Mouse (Mus musculus) retina, embryonic 14.5 days (tissue): Measurements from ENCODE around the gene Tcn2.
"Not testable (repeated sequence)": the region's sequence is repeated elsewhere in the genome, so short reads cannot be mapped to it uniquely, and the experiment has no call there.

Experiments used
- DNase-seq: peaks from one replicate; pipeline ENCODE4 v3.0.0-alpha.2; 2015; ENCODE audit warnings: low spot score

Tcn2 gene

DNA sequence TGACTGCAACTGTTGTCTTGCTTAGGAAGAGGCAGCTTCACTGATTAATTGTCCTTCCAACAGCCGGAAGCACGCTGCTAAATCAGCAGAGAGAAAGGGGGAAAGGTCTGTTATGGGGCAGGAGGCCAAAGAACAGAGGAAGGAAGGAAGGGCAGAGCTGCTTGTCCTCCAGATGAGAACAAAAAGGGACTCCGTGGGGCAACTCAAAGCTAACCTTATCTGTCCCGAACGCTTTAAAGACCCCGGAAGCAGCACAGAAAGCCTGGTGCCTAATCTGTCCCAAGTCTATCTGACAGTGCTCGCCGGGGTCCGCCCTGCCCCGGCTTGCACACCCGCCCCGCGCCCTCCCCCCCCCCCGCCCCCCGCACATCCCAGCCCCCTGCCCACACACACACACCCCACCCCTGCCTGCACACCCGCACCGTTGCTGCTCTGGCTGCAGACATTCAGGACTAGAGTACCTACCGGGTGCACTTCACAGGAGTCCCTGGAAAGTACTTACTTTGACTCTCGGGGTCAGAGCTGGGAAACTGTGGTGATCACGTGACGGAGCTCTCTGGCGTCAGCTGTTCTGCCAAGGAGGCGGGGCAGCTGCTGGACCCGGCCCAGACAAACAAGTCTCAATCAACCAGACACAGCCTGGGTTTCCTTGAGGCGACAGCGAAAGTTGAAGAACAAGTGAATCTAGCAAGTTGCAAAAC is at the start of gene Tcn2:
Gene Tcn2 (minus strand): TSS at position 649 of the 701 bp plus-strand sequence.
- peak; percentile 82 for DNase-seq

DNA sequence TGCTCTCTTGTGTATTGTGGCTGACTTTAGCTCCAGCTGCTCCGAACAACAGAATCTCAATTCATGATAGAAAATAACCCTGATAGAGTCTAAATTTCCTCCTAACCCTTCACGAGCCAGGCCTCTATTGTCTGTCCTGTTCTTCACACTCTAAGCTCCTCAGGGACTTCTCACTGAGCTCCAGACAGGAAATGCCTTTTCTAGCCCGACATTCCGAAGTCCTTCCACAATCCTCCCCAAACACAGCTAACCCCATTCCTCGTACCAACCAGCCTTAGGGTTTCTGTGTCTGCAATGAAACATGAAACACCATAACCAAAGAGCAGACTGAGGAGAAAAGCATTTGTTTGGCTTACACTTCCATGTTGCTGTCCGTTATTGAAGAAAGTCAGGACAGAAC is 49.6 kb upstream of the Tcn2 start:
- DNase-seq, result no peak

DNA sequence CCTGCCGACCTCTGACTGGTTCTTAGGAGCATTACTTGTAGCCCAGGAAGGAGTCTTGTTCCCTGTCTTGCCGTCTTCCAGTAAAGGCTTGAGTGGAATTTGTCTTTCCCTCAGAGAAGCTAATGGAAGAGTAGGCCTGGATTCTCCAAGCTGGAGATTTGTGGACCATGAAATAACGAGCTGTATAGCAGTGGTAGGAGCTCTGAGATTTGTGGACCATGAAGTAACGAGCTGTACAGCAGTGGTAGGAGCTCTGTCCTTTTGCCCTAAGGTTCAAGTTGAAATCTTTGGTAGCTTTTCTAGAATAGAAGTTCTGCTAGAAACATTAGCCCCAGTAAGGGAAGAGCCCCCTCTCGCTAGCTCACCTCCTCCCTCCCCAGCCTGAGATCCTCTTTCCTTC is 46.5 kb upstream of the Tcn2 start:
- no peak for DNase-seq

DNA sequence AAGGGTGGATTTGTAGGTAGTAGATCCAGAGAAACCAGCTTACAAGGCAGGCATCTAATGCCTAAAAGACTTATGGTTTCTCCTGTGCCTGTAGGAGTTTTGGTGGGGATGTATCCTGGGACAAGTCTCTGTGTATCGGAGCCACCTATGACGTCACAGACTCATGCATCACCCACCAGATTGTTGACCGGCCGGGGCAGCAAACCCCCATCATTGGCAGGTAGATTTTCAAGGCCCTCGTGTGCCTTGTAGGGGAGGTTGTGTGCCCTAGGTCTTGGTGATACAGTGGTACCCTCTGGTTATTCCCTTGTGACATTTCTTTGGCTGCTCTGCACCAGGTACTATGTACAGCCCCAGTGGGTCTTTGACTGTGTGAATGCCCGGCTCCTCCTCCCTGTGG is 44.7 kb upstream of the Tcn2 start, which contains the start of gene 4930556J24Rik:
Gene 4930556J24Rik (minus strand): TSS at position 101 of the 400 bp plus-strand sequence.
- DNase-seq, result no peak

DNA sequence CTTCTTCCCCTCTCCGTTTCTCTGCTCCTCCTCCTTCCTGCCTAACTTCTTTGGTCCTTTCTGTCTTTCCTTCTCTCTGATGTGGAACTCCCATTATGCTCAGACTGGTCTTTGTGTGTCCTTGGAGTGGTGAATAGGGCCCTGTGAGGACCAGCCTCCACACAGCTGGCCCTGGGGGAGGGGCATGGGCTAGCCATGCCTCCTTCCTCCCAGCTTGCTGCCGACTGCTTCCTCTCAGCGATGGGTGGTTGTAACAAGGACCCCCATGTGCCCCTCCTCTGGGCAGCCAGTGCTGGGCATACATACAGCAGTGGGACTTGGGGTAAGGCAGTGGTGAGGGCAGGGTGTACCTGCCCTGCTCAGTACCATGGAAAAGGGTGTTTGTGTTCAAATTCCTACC is 42.4 kb upstream of the Tcn2 start:
- DNase-seq, result no peak

DNA sequence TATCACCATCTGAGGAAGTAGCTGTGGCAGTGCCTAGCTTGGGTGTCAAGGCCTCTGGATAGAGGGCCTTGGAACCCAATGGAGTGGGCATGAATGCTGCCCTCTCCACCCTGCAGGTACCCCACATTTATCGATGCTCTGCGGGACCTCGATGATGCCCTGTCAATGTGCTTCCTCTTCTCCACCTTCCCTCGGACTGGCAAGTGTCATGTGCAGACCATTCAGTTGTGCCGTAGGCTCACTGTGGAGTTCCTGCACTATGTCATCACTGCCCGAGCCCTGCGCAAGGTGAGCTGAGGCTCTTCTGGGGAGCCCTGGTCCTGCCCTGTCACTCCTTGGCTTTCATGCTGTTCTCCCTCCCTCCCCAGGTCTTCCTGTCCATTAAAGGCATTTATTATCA is 41.1 kb upstream of the Tcn2 start:
- DNase-seq, result no peak

DNA sequence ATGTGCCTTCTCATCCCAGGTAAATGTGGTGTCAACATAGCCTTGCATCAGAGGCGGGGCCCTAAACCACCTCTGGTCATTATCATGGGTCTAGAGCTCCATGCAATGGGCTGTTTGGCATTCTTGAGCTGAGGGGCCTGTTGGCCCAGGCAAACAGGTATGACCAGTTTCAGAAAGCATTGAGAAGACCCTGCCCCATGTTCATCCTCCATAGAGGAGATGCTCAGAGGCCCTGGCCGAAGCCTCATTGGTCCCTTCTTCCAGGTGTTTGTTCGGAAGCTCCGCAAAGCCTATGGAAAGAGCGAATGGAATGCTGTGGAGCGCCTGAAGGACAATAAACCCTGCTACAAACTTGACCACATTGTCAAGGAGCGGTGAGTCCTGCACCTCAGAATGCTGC is 38.4 kb upstream of the Tcn2 start:
- DNase-seq, result no peak

DNA sequence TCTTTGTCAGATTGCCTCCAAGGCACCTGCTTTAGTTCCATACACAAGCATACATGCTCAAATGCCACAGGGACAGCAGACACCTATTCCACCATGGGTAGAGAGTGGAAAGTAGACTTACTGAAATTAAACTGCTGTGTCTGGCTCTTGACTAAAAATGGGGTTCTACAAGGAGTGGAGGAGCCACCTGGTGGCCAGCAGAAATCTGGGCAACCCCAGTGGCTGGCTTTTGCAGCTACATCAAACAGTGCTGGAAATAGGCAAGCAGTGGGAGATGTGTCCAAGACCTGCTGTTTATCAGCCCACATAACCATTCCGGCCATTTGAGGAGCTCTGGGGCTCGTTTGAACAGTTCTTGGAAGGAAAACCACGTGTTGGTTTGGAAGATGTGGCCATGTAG is 37.9 kb upstream of the Tcn2 start:
- no peak for DNase-seq

DNA sequence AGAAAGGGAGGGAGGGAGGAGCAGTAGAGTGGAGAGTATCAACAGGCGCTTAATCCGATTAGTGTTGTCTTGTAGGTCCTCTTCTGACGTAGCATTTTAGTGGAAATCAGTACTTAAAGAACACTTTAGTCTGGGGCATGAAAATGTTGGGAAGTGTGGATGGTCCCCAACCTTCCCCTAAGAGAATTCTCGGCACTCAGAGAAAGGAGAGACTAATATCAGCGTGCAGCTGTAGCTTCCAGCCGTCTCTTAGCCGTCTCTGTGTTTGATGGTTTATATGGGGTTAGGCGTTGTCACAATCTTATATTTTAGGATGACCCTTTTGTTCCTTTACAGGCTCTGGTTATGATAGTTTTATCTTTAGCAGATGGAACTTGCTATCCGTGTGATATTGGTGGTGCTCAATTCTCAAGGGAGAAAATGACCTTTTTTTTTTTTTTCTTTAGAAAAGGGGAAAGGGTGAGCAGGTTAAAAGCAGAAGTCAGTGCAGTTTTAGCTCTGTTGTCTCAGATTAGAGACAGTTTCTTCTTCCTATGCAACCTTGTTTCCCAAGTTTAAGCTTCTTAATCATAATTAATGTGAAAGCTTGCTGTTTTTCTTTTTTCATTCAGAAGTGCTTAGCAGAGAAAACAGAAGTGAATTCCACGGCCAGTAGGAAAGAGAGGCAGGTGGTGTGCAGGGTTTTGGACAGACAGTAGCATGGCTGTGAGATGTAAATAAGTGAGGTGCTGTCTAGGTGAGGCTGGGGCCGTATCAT is 32.6 kb upstream of the Tcn2 start:
- DNase-seq, result no peak

DNA sequence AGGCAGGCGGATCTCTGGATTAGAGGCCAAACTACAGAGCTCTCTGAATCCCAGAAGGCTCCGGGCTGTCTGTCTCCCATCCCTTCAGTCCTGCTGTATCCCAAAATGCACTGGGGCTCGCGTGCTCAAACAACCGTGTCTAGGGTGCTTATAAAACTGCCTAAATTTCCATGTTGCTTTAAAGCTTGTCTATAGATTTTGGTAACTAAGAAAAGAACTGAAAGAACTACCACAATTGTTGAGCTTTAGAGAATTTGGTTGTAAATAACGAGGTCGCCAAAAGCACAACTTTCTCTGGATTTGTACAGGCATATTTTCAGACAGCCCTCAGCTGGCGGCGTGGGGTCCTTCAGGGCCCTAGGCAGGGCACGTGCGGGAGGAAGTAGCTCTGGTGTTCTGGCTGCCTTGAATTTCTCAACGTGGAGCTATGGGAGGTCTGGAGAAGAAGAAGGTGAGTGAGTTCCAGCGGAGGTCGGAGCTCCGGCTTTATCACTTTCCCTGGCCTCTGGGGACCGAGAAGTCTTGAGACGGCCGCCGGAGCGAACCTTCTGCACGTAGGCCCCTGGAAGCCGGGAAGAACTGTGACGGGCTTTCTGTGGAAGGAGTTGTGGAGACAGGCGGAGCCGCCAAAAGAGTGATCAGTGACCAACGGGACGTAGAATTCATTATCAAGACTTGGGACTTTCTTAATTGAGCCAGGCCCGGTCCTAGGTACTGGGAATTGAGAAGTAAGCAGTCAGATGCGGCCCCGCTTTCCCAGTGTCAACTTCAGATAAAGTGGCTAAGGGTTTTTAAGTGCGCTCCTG is 31.9 kb upstream of the Tcn2 start, which contains the start of gene Pes1:
Gene Pes1 (plus strand): TSS at position 366 of the 806 bp plus-strand sequence.
- peak; percentile 92 for DNase-seq

DNA sequence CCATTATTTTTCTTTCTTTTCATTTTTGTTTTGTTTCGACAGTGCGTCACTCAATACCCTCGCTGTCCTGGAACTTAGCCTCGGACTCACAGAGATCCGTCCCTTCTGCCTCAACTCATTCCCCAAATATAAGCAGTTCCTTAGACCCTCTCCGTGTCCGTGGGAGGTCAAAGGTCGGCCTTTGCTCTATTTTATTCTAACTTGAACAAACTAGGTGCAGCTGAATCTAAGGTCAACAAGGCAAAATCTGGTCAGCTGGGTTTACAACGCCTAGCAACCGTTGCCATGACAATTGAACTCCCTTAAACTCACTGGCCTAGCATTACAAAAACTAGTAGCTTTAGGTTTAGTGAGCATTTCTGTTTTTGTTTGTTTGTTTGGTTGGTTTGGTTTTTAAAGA is 31.2 kb upstream of the Tcn2 start:
- no peak for DNase-seq

DNA sequence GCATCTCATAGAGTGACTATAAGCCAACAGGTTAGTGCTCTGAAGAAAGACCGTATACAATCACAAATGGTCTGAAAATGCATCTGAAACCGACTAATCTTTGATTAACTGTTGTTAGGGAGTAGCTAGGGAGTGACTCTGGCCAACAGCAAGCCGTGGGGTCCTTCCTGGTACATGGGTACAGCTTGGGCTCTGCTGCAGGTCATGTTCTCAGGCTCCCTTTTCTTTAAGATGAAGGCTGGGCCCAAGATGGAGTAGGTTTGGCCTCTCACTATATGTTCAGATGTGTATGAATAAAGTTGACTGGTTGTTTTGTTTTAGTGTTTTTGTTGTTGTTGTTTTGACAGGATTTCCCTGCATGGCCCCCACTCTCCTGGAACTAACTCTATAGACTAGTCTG is 29.8 kb upstream of the Tcn2 start:
- DNase-seq, result no peak

DNA sequence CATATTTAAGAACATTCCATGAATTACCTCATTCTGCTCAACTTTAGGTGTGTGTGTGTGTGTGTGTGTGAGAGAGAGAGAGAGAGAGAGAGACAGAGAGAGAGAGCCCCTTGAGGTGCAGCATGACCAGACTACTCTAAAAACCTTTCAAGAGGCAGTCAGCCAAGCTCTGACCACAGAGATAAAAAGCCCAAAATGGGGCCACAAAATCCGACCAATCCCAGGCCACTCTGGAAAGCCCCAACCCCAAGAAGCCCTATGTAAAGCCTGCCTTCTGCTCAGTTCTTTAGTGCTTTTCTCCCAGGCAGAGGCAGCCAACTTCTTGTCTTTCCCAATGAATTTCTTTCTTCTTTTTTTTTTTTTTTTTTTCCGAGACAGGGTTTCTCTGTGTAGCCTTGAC is 28.9 kb upstream of the Tcn2 start:
- DNase-seq, result no peak

DNA sequence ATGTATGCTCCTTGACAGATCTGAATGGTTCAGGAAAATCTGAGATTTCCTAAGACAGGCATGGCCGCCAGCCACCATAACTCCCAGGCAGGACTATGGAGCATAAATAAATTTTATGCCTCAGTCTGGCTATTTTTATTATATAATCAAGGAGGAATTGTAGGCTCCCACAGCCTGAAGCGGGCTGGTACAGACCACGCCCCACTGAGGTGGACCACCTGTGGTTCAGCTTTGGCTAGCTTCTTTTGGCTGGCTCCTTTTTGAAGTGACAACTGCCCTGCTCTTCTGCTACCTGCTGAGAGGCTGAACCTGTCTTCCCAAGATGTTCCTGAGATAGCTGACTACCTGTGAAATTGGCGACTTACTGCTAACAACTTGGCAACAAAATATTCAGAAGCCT is 23.4 kb upstream of the Tcn2 start:
- not testable (repeated sequence) for DNase-seq

DNA sequence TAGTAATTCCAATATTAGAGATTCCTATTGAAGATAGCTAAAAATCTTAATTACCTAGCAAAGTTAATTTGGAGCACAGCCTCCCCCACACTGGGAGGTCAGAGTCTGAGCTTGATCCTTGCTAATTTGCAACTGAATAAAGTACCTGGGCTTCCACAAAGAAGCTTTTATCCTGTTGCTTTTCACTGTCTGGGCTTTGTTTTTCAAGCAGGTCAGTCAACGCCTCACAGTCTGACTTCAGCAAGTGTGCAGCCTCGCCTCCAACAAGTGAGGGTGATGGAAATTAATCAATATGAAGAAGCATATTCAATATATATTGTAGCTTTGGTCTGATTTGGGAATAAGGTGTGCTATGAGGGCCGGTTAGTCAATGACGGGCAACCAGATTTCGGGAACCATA is 22.9 kb upstream of the Tcn2 start:
- DNase-seq, result not testable (repeated sequence)

DNA sequence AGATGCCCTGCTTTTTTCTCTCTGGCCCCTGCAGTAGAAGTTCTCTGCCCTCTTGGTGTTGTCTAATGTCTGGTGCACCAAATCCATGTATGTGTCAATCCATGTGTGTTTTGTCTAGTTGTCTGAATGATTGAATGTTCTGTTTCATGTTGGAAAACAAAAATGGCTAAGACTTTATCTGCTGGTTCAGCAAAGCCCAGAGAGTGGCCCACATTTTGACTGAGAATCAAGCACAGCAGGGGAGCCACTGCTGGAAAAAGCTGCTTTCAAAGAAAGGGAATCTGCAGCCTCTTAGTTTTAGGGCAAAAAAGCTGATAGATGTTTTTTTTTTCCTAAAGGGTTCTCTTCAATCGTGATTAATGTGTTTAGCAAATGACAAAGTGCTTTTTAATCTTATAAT is 14.4 kb upstream of the Tcn2 start:
- DNase-seq, result no peak

DNA sequence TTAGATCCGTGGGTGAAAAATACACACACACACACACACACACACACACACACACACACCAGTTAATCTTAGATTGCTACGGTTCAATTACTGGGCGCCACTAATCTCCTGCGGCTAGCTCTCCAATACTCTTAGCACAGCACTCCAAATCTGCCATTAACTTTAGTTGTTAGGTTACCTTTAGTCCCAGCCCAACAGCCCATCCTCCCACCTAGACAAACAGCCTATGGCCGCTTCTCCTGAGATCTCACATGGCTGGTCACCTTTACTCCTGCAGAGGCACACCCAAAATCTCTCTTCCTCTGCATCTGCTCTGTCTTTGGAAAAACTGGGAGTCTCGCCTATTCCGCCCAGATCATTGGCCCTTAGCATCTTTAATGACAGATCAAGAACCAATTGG is 9.4 kb upstream of the Tcn2 start:
- no peak for DNase-seq

DNA sequence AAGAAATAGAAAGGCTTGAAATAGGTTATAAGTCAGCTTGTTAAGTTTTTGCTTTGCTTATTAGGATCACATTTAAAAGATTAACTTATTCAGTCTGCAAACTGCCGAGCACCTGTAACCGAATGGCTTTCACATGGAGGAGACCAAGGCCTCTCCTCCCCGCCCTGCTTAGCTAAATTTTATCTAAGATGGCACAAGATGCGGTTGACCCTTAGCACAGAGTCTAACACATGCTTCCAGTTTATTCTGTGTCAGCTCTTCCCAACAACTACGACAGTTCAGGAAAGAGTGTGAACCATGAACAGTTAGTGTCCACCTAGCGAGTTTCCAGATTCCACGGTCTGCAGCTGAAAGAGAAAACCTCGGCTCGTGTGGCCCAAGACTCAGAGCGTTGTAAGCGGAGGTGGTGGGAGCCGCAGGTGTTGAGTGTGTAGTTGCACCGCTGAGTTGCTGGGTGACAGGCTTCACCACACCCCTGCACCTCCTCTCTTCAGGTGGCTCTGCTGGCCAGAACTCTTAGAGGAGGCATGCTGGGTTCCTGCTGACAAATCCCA is 5.4 kb upstream of the Tcn2 start:
- DNase-seq, result no peak

DNA sequence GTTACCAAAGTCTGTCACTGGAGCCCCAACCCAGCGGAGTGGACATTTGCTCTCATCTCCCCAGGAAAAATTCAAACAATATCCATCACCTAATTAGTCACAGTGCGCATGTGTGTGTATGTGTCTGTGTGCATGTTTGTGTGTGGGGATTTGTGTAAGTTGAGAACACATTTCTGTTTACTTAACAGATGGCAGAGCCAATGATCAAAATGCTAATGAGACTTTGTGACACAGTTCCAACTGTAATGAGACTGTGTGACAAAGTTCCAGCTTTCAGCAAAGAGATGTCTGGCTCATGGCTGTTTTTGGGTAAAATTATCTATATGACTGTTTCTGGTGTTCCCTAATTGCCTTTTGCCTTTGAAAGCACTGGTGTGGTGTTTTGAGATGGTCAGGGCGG is 4.4 kb upstream of the Tcn2 start:
- no peak for DNase-seq

DNA sequence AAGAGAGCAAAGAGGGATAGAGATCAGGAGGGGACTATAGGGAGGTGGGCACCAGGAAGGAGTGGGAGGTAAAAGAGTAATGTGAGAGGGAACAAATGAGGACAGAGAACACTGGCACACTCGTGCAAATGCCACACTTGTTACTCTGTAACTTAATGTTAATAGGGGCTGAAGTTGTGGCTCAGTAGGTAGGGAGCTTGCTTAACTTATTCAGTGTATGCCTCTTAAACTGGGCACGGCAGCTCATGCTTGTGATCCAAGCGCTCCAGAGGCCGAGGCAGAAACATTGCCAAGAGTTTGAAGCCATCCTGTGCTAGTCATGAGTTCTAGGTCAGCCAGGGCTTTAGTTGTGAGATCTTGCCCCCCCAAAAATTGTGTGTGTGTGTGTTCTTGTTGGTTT is 3.2 kb upstream of the Tcn2 start:
- no peak for DNase-seq

DNA sequence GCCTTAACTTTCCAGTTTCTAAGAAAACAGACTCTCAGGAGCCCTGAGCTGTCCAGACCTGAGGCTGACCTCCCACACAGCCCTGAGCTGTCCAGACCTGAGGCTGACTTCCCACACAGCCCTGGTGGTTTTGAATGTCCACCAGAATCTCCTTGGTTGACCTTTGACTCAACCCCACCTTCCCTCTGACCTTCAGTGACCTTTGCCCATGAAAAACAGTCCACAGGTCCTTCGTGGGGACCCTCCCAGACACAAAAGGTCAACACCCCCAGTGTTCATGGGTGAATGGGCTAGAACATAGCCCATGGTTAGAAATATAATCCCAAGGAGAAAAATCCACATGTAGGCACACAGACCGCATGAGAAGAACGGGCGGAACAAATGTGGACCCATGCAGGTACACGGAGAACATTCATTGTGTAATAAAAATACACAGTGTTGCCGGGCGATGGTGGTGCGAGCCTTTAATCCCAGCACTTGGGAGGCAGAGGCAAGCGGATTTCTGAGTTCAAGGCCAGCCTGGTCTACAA is 1.9 kb upstream of the Tcn2 start:
- no peak for DNase-seq

DNA sequence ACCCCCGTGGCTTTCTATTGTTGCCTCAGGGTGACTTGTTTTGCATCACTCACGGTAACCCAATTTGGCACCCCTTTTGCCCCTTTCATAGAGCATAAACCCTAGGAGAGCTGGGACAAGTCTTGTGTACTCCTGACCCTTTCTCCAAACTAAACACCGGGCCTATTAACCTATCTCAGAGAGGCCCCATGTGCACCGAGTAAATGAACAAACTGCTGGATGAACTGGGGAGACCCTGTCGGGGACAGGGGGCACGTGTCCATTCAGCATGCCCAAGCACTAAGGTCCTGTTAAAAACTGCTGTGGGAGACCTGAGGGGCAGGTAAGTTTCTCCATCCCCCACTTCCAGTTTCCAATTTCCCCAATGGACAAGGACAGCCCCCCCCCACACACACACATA is 1.0 kb downstream of the Tcn2 start:
- DNase-seq, result no peak
